Mouse (Mus musculus) intestine, embryonic 14.5 days (tissue): ENCODE data around the gene Atp6v0b. TPM values are rescaled to one million over a fixed set of nuclear protein-coding genes. Genes with fewer than 3 reads are reported as not detected.

Experiments
- ATAC-seq: fragments of 200-750 bp; cut with Nextera tagmentation; replicated peaks from 2 replicates; pipeline ENCODE4 v1.8.0; 2017; ENCODE audit warnings: low read depth, moderate number of reproducible peaks, moderate TSS enrichment, moderate library complexity; ENCODE audit not compliant: low FRiP score, low TSS enrichment
- DNase-seq: peaks from one replicate; pipeline ENCODE4 v3.0.0-alpha.2; 2018; ENCODE audit warnings: low spot score
- H3K27ac ChIP-seq: fragments of 300-500 bp; sonication (generic); 2 replicates; pipeline ENCODE4 v1.5.1; 2014; ENCODE audit warnings: low read depth, mild to moderate bottlenecking, control low read depth
- H3K27me3 ChIP-seq: fragments of 300-500 bp; sonication (generic); replicated peaks from 2 replicates; pipeline ENCODE4 v1.6.1; 2014; ENCODE audit warnings: low read length, control low read depth; ENCODE audit not compliant: control insufficient read depth, insufficient read depth
- H3K36me3 ChIP-seq: fragments of 300-500 bp; sonication (generic); 2 replicates; pipeline ENCODE4 v1.6.1; 2014; ENCODE audit warnings: low read length, control low read depth; ENCODE audit not compliant: control insufficient read depth, insufficient read depth
- H3K4me1 ChIP-seq: fragments of 300-500 bp; sonication (generic); replicated peaks from 2 replicates; pipeline ENCODE4 v1.6.1; 2014; ENCODE audit warnings: low read length, control low read depth, mixed read lengths; ENCODE audit not compliant: control insufficient read depth, insufficient read depth
- H3K4me2 ChIP-seq: fragments of 300-500 bp; sonication (generic); 2 replicates; pipeline ENCODE4 v1.6.1; 2014; ENCODE audit warnings: low read length
- H3K4me3 ChIP-seq: fragments of 300-500 bp; sonication (generic); 2 replicates; pipeline ENCODE4 v1.5.1; 2014; ENCODE audit warnings: low read depth, low read length, control low read depth, mixed read lengths
- H3K9ac ChIP-seq: fragments of 300-500 bp; sonication (generic); 2 replicates; pipeline ENCODE4 v1.6.1; 2014; ENCODE audit warnings: mild to moderate bottlenecking, low read length
- H3K9me3 ChIP-seq: fragments of 300-500 bp; sonication (generic); 2 replicates; pipeline ENCODE4 v1.6.1; 2016; ENCODE audit warnings: low read length, control low read depth; ENCODE audit not compliant: control insufficient read depth
- WGBS: fragments of 180-500 bp; shearing (Covaris S2); extraction: QIAGEN DNeasy Blood & Tissue Kit; methylation state at CpG from one replicate; pipeline ENCODE4 v1.1.7; 2014; 5-methylcytosine and 5-hydroxymethylcytosine counted together
- polyA plus RNA-seq: library from polyadenylated mRNA; unstranded; fragments of >200 nt; fragmentation: Nextera tagmentation; extraction: Ambion mirVana; gene quantifications from 2 replicates; pipeline ENCODE4 v1.2.1, GENCODE M21; 2014

The Atp6v0b gene
- polyA plus RNA-seq, result 213 and 219 TPM in 2 replicates

GRCm38 (mm10) chr4:117887133-117887532 lies at the start of gene Atp6v0b:
TSS of gene Atp6v0b (minus strand) at chr4:117887333.
- 0% methylated on average over 37 of the region's 37 CpGs for WGBS
- H3K4me1 ChIP-seq, result peaks cover 21% of the 10 kb centered on the region

DNA sequence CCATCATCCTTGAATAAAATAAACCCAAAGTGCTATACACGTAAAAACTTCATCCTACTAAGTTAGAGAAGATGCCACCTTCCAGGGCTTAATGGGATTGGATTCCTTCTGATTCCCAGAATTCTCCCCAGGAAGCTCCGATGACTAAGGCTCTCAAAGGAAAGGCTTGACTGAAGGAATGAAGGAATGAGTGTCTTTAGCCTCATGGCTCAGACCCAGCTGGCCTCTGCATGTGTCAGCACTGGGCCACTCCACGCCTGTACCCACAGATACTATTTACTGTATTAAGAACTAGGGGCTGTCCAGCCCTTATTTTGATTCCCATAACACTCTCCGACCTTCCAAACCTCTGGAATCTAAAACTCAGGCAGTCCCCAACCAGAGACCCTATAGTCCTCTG lies 46.9 kb upstream of the Atp6v0b start:
- DNase-seq (no peak), ATAC-seq (no peak)
- Histone ChIP-seq H3K9me3 (no peaks in the 10 kb centered on the region), H3K27ac (no peak overlapping the region), H3K4me2 (no peak overlapping the region), H3K27me3 (peaks cover 6% of the 10 kb centered on the region; the same call in 1 of the 2 replicates), H3K9ac (no peak overlapping the region), H3K4me1 (peaks cover 6% of the 10 kb centered on the region), H3K4me3 (no peak overlapping the region), H3K36me3 (no peaks in the 10 kb centered on the region)
- WGBS, result 82% methylated on average over 4 of the region's 4 CpGs

More at GRCm38 (mm10) chr4:117887133-117887532, at the start of gene Atp6v0b:
- 0 out of 2 replicates have a peak within 1 kb of the TSS, but pooled peaks have one; percentile 22 for H3K27ac ChIP-seq
- peak within 1 kb of the TSS; percentile 93 for H3K4me3 ChIP-seq
- peak within 1 kb of the TSS; percentile 69 for H3K9ac ChIP-seq
- no peaks in the 10 kb centered on the region for H3K27me3 ChIP-seq
- ATAC-seq (peak; percentile 85), DNase-seq (peak; percentile 93)
- peak within 1 kb of the TSS; percentile 93 for H3K4me2 ChIP-seq
- peaks cover 33% of the 10 kb centered on the region for H3K36me3 ChIP-seq
- H3K9me3 ChIP-seq, result no peaks in the 10 kb centered on the region

DNA sequence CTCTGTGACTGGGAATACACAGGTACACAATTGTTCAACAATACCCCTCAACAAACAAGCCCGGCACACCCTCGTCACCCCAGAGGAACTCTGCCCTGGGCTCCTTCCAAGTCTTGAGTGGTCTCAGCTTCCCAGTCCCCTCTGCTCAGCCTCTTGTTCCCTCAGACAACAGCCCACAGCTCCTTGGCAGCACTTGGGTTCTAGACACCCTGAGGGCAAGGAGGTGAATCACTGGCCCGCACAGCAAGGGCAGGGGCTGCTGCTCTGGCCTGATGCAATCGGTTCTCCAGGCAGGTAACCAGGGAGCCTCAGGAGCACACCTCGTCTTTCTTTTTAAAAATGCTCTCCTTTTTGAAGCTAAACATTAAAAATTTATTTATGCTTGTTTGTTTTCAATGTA lies 46.1 kb upstream of the Atp6v0b start:
- DNase-seq (no peak), ATAC-seq (no peak)
- Histone ChIP-seq H3K36me3 (no peaks in the 10 kb centered on the region), H3K4me2 (no peak overlapping the region), H3K27ac (no peak overlapping the region), H3K4me3 (no peak overlapping the region), H3K4me1 (peaks cover 15% of the 10 kb centered on the region), H3K9ac (no peak overlapping the region), H3K9me3 (no peaks in the 10 kb centered on the region), H3K27me3 (peaks cover 8% of the 10 kb centered on the region; the same call in 1 of the 2 replicates)
- WGBS, result 83% methylated on average over 5 of the region's 5 CpGs

DNA sequence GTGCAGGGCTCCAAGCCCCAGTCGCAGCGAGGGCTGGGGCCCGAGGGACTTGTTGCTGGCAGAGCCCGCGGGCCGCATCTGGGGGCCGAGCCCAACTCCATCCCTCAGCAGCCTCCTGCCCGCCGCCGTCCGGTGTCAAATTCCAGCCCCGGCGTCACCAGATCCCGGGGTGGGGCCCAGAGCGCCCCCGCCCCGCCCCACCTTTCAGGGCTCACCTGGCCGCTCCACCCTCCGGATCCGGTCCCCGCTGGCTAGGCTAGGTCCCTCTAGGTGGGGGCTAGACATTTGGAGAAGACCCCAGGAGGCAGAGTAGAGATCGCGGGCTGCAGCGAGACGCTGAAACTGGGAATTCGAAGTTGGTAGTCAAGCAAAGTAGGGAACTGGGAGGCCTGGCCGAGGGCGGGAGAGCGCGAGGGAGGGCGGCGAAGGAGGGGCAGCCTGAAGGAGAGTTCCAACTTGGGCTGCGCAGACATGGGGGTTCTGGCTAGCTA lies 42.3 kb upstream of the Atp6v0b start, which contains the start of gene Artn:
Gene Artn, minus strand, starts transcription at position 373 of the 491 bp plus-strand sequence.
- DNase-seq (peak; percentile 79), ATAC-seq (peak; percentile 36; the same call in 1 of the 2 replicates)
- Histone ChIP-seq H3K4me2 (peak within 1 kb of the TSS; percentile 86), H3K27me3 (peaks cover 36% of the 10 kb centered on the region), H3K4me3 (peak within 1 kb of the TSS; percentile 43), H3K9me3 (no peaks in the 10 kb centered on the region), H3K36me3 (no peaks in the 10 kb centered on the region), H3K9ac (peak within 1 kb of the TSS; percentile 41), H3K4me1 (peaks cover 20% of the 10 kb centered on the region), H3K27ac (peak within 1 kb of the TSS; percentile 36; the same call in 1 of the 2 replicates)
- WGBS, result 1% methylated on average over 33 of the region's 33 CpGs

DNA sequence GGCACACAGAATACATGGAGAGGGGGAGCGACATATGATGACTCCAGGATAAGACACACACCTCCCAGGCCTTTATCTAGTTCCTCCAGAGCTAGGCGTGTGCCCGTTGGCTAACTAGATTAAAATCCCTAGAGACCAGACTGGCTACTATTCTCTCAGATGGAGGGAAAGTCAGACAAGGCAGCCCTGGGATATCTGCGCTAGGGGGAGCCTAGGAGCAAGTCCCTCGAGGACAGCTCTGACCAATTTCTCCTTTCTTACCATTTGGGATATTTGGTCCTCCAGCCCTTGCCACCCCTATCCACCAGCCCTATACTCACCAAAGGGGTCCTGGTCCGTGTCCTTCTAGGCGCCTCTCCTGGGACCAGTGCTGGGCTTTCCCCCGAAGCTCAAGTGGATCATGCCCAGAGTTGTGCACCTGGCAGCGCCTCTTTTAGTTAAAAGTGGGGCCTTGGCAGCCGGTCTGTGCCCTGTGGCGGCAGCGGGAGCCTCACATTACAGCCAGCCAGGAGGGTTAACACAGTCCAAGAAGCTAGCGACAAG lies 41.6 kb upstream of the Atp6v0b start:
- Histone ChIP-seq H3K36me3 (no peaks in the 10 kb centered on the region), H3K9me3 (no peaks in the 10 kb centered on the region), H3K9ac (peak overlapping the region; percentile 41), H3K27ac (peak overlapping the region; percentile 36; the same call in 1 of the 2 replicates), H3K27me3 (peaks cover 36% of the 10 kb centered on the region), H3K4me3 (peak overlapping the region; percentile 43), H3K4me2 (peak overlapping the region; percentile 86), H3K4me1 (peaks cover 20% of the 10 kb centered on the region)
- DNase-seq (peak; percentile 82), ATAC-seq (no peak; the same call in 1 of the 2 replicates)
- WGBS, result 3% methylated on average over 13 of the region's 13 CpGs

DNA sequence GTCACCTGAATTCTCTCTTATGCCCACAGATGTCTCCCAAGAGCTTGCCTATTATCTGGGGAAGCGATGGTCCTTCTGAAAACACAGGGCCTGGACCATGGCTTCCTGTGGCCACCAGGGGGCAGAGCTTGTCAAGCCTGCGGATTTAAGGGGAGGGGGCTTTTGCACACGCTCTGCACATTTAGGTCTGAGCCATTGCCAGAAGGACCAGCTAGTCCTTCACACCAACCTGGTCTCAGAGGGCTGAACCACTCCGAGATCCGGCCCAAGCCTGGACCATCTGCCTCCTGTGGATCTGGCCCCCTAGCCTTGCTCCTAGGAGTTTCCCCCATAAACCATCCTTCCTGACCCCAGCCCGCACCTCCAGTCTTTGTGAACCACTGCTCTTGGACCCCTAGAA lies 41.1 kb upstream of the Atp6v0b start:
- Histone ChIP-seq H3K4me1 (peaks cover 20% of the 10 kb centered on the region), H3K9ac (no peak overlapping the region), H3K27me3 (peaks cover 36% of the 10 kb centered on the region), H3K9me3 (no peaks in the 10 kb centered on the region), H3K4me2 (peak overlapping the region; percentile 86), H3K27ac (no peak overlapping the region), H3K4me3 (0 out of 2 replicates have a peak overlapping the region, but pooled peaks have one; percentile 43), H3K36me3 (no peaks in the 10 kb centered on the region)
- 0 out of 2 replicates have a peak, but pooled peaks have one; percentile 12 for ATAC-seq
- DNase-seq, result peak; percentile 77
- whole genome bisulfite sequencing, result 27% methylated on average over 6 of the region's 6 CpGs

GRCm38 (mm10) chr4:117926545-117927482 lies 39.7 kb upstream of the Atp6v0b start:
- WGBS, result 2% methylated on average over 66 of the region's 71 CpGs
- H3K27me3 ChIP-seq, result peaks cover 36% of the 10 kb centered on the region
- H3K27ac ChIP-seq, result no peak overlapping the region
- H3K9me3 ChIP-seq, result no peaks in the 10 kb centered on the region
- peak overlapping the region; percentile 45 for H3K9ac ChIP-seq
- H3K4me2 ChIP-seq, result peak overlapping the region; percentile 92
- peak overlapping the region; percentile 40 for H3K4me3 ChIP-seq
- peak; percentile 73 for DNase-seq
- H3K36me3 ChIP-seq, result no peaks in the 10 kb centered on the region
- peak; percentile 51 for ATAC-seq
- H3K4me1 ChIP-seq, result peaks cover 20% of the 10 kb centered on the region

DNA sequence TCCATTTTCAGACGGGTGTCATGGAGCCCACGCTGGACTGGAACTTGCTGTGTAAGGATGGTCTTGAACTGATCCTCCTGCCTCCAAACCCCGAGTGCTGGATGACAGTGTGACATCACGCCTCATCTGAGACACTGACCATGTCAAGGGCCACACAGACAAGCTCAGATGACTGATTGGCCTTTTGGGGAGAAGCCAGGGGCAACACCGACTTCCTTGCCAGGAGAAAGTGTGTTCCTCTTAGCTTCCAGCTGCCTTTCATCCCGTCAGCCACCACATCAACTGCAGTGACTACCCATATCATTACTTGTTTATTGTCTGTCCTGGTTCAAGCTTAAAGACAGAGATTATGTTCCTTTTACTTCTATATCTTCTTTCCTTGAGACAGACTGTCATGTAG lies 37.8 kb upstream of the Atp6v0b start:
- Histone ChIP-seq H3K4me3 (no peak overlapping the region), H3K9ac (no peak overlapping the region), H3K4me2 (no peak overlapping the region), H3K4me1 (peaks cover 20% of the 10 kb centered on the region), H3K36me3 (no peaks in the 10 kb centered on the region), H3K27me3 (peaks cover 31% of the 10 kb centered on the region), H3K27ac (no peak overlapping the region), H3K9me3 (no peaks in the 10 kb centered on the region)
- no peak for DNase-seq
- 63% methylated on average over 5 of the region's 6 CpGs for WGBS
- ATAC-seq, result no peak
